Mouse (Mus musculus) olfactory bulb, adult 2 months (tissue): ENCODE data around the gene Kcnq5.

Source experiments
- CTCF ChIP-seq: fragments of 200-500 bp; IDR thresholded peaks from 2 replicates; pipeline ENCODE4 v1.5.1; 2012; ENCODE audit warnings: low read depth, mild to moderate bottlenecking, low read length, moderate library complexity; ENCODE audit not compliant: insufficient read depth
- POLR2A ChIP-seq: fragments of 200-500 bp; IDR thresholded peaks from 2 replicates; pipeline ENCODE4 v1.6.1; 2012; ENCODE audit warnings: mild to moderate bottlenecking, low read depth, low read length, moderate library complexity; ENCODE audit not compliant: insufficient read depth

DNA sequence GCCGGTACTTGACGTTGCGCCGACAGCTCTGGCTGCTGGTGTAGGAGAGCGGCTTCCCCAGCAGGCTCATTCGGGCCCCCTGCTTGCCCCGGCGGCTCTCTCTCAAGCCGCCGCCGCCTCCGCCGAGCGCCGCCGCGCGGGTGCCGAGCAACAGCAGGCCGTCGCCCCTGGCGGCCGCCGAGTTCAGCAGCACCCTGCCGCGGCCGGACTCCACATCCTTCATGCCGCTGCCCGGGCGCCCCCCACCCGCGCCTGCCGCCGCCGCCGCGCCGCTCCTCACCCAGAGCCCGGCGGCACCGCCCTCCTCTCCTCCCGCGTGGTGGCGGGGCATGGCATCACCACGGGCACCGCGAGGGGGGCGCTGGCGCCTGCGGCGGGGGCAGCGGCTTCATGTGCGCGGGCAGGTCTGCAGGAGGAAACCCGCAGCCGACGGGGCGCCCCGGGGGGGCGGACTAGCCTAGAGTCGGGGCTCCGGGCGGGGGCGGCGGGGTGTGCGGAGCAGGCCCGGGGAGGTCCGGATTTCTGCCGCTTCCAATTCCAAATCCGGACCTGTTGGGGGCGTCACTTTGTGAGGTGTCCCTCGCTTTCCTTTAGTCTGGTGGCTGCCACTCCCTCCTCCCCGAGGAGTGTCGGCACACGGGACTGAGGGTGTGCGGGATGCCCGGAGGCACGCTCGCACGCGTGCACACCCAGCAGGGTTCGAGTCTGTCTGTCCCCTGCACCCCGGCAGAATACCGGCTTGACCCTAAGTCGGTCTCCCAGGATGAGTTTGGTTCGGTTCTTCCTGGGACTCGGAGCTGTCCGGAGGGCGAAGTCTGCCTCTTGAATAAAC lies at the start of gene Kcnq5:
- TF ChIP-seq CTCF (peak; percentile 36), POLR2A (no peak)
